Mouse (Mus musculus) layer of hippocampus, postnatal 14 days (tissue): ENCODE data around the gene Rcor2. TPM values are rescaled to one million over a fixed set of nuclear protein-coding genes. Genes with fewer than 3 reads are reported as not detected.

Experiments used
- DNase-seq, 2 experiments: peaks; one replicate each; pipeline ENCODE4 v3.0.0; 2021 to 2022; ENCODE audit warnings: low spot score in 2 of 2, mixed read lengths in 1 of 2
- long read RNA-seq, 2 experiments: library from polyadenylated mRNA; stranded (forward); transcript quantifications; one replicate each; pipeline ENCODE4 v2.0.0; 2021
- total RNA-seq, 2 experiments: library from RNA; stranded (reverse); gene quantifications; 2 replicates each; pipeline ENCODE4 v1.2.3; 2021

Rcor2 gene
- total RNA-seq: 10 to 100 TPM; 20.2 to 23.2 TPM
- long read RNA-seq, experiment 1, transcript Rcor2-201 (12 exons, 2,823 nt): major isoform, 7 of 8 reads
- long read RNA-seq, experiment 1, partial matches to known transcripts: 0 of 8 reads
- long read RNA-seq, experiment 1, other reads (novel, unspliced or antisense): 1 of 8 reads
- long read RNA-seq, experiment 2, transcript Rcor2-201 (12 exons, 2,823 nt): major isoform, 9 of 14 reads
- long read RNA-seq, experiment 2, partial matches to known transcripts: 2 of 14 reads
- long read RNA-seq, experiment 2, other reads (novel, unspliced or antisense): 3 of 14 reads

- DNase-seq: peak; percentile 71 to 82
These were observed at the start of gene Rcor2 for GRCm38 (mm10) chr19:7267091-7267741. Gene Rcor2, plus strand, starts transcription at chr19:7267325.

DNA sequence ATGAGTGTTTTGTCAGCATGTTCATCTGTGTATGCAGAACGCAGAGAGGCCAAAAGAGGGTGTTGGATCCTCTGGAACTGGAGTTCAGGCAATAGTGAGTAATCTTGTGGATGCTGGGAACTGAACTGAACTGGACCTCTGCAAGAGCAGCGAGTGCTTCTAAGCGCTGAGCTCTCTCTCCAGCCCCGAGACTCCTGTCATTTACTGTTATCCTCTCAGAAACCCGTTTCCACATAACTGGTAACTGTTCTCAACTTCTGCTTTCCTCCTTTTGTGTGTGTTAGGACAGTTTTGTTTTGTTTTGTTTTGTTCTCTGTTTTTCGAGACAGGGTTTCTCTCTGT lies 49.2 kb upstream of the Rcor2 start:
- no peak for DNase-seq

DNA sequence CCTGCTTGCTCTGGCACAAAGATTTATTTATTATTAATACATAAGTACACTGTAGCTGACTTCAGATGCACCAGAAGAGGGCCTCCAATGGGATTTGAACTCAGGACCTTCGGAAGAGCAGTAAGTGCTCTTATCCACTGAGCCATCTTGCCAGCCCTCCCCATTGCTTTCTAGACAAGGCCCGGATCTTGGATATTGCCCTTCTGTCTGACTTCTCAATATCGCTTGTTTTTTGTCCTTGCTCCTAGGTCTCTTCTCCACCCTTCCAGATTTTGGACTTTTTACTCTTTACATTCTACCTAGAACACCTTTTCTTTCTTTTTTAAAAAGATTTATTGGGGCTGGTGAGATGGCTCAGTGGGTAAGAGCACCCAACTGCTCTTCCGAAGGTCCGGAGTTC lies 48.4 kb upstream of the Rcor2 start:
- no peak for DNase-seq

- no peak for DNase-seq
These were observed 44.9 kb upstream of the Rcor2 start for GRCm38 (mm10) chr19:7222196-7222595.

DNA sequence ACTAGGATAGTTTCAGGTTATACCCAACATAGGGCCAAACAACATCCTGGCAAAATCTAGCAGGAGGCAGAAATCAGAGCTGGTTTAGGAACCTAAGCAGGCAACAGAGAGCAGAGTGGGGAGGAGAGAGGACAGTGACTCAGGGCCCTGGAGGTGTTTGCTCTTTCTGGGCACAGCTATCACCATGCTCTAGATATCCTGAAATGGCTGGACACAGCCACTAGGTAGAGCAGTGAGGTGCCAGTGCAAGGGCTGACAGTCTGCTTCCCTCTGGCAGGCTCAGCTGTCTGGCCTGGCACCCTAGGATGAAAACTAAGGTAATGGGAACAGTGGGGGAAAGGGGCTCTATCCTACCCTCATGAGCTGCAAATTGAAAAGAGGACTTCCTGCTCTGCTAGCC lies 43.6 kb upstream of the Rcor2 start:
- no peak for DNase-seq

- DNase-seq: no peak
These were observed 42.9 kb upstream of the Rcor2 start for GRCm38 (mm10) chr19:7224253-7224652.

DNA sequence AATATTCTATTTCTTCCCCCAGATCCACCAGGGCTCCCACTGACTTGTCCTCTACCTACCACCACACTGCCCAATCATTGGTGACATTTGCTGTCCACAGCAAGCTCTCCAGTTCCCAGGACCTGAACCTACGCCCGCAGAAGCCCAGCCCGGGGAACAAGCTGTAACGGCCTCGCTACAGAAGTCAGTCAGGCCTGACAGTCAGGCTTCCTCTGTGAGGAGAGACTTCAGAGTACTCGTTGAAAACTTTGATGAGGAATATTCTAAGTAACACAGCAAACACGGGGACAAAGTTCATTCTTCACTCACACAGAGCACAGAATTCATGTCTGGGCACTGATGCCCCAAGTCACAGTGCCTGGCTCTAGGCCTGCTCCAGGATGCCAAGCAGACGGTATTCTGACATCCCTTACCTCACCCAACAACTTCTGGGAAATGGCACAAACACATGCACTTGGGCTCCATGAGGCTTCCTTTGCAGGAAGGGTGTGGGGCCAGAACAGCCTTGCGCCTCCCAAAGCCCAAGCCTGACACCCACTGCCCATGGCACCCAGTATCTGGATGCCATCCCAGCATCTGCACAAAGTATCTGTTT lies 41.9 kb upstream of the Rcor2 start:
- no peak for DNase-seq

DNA sequence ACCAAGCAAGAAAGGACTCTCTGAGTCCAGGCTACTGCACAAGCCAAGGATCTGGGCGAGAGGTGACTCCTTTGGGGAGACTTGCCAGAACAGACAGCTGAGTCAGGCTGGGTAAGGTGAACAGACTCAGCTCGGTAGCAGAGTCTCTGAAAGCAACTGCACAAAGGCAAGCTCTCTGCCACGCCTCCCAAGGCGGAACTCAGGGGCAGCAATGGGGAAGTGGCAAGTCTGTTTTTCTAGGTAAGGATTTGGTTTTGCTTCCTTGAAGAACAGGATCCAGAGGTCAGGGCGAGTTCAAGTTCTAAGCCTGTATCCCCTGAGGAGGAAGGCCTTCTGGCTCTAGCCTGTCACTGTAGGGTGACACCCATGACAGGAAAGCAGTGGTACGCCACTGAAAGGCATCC lies 40.6 kb upstream of the Rcor2 start:
- DNase-seq: no peak

DNA sequence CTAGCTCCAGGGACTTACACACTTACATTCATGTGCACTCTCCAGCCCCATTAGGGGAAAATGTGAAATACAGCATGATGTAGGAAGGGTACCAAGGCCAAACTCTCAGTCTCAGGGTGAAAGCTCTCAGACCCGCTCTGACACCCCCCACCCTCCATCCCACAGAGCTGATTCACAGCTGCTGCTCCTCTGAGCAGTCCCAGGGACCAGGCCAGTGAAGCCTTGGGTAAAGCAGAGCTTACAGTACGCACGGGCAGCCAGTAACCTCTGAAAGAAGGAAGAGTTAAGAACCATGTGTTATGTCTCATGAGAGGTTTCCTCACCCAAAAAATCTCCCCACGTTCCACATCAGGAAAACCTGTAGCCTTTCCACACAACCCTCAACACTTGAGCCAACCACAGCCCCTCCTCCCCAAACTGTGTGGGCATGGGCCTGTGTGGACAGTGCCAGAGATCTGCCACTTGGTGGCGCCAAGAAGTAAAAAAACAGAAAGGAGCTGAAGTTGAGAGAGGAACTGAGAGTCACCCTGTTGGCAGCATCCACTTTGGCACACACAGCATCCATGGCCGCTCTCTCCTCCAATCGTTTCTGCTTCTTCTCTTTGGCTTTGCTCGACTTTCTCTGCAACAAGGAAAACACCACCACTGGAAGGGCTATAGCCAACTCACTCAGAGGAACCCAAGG lies 32.4 kb upstream of the Rcor2 start:
- peak; percentile 81 to 91 for DNase-seq

- DNase-seq: no peak
These were observed 31.7 kb upstream of the Rcor2 start for GRCm38 (mm10) chr19:7235461-7235860.

DNA sequence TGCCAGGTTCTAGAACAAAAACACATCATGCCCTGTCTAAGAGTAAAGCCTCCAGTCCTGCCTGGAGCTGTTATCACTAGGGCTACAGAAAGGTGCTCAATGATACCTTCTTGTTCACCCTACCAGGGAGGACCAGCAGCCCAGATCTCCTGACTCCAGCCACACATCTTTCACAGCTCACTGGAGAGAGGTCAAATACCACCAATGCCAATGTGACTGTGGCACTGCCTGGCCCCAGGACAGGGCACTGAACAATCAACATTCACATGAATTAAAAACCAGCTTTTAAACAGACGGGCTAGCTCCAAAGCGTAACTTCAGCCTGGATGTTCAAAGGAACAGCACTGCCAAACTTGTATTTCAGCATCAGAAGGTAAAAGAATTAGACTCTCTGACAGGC lies 31.1 kb upstream of the Rcor2 start:
- no peak for DNase-seq

GRCm38 (mm10) chr19:7236742-7237141 lies 30.4 kb upstream of the Rcor2 start:
- DNase-seq: no peak

DNA sequence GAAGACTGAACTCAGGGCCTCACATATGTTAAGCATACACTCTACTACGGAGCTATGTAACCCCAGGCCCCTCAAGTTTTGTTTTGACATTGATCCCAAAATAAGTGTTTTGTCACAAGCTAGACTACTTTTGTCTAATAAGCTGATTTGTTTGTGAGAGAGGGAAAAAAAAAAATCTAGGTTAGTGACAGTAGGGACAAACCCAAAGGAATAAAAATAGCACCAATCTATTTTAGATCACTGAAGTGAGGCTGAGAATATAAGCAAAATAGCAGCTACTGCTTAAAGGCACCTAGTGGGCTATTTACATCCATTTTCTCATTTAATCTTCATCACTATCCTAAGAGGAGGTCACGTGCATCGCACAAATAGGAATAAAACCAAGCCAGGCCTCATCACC lies 27.6 kb upstream of the Rcor2 start:
- no peak for DNase-seq

DNA sequence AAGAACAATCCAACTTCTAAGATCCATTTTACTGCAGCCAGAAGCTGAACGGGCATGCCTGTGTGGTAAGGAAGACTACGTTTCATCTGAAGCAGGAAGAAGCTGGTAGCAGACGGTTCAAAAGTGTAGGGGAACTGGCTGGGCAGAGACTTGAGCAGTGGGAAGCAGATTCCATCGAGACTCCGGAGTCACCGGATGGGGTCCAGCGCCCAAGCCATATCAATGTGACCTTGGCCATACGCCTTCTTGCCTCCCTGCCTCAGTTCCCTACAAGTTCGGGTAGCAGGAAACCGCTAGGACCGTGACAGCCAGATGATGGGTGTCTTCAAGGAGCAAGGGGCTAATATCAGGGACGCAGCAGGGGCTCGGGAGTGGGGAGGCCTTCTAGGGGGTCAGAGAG lies 26.8 kb upstream of the Rcor2 start:
- DNase-seq: no peak

GRCm38 (mm10) chr19:7240782-7241690 lies 26.1 kb upstream of the Rcor2 start, which contains the start of gene Naa40:
Gene Naa40, minus strand, starts transcription at chr19:7241183.
- DNase-seq: peak; percentile 88 to 92

DNA sequence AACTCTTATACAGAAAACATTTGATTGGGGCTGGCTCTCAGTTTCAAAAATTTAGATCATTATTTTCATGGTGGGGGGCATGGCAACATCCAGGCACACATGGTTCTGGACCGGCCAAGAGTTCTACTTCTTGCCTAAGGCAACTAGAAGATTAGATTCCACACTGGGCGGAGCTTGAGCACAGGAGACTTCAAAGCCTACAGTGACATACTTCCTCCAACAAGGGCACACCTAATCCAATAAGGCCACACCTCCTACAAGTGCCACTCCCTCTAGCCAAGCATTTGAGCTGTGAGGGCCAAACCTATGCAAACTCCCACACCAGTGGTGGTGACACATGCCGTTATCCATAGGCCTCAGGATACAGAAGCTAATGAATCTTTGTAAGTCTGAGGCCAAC lies 21.1 kb upstream of the Rcor2 start:
- DNase-seq: no peak

GRCm38 (mm10) chr19:7257881-7258280 lies 9.2 kb upstream of the Rcor2 start:
- no peak for DNase-seq

DNA sequence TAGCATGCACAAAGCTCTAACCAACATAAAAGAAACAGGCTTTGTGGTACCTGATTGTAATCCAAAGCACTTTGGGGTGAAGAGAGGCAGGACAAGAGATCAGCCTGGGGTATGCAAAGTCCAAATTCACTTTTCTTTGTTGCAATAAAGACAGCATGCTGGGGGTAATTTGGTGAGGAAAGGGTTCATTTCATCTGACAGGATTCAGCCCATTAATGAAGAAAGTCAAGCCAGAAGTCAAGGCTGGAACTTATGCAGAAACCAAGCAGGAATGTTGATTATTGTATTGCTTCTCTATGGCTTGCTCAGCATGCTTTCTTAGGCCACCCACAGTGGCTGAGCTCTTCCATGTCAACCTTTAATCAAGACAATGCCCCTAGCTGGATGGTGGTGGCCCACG lies 5.6 kb upstream of the Rcor2 start:
- no peak for DNase-seq

DNA sequence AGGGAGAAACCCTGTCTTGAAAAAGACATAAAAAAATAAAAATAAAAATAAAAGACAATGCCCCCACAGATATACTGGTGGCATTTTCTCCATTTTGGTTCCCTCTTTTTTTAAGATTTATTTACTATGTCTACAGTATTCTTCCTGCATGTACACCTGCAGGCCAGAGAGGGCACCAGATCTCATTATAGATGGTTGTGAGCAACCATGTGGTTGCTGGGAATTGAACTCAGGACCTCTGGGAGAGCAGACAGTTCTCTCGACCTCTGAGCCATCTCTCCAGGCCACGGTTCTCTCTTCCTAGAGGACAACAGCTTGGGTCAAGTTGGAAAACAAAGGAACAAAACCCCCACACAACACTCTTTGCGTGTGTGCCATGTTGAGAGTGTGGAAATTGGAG lies 5.2 kb upstream of the Rcor2 start:
- DNase-seq: no peak

- DNase-seq: no peak
These were observed 4.5 kb upstream of the Rcor2 start for GRCm38 (mm10) chr19:7262592-7262991.
